Mouse (Mus musculus): Measurements from ENCODE around the gene Ppp1cc.

- no peak for TF ChIP-seq CTCF (IDR thresholded peaks at IDR 0.05; ENCODE audit: insufficient read depth, low read length)
- no peak for TF ChIP-seq POLR2A (IDR thresholded peaks at IDR 0.05; ENCODE audit: borderline replicate concordance, extremely low read depth, low read depth, low read length)
Measured at GRCm38 (mm10) chr5:122140723-122141122, 17.4 kb upstream of the Ppp1cc start, which contains the start of gene Ccdc63.

Data from lung, adult 2 months (tissue).